In the genomic region with DNA sequence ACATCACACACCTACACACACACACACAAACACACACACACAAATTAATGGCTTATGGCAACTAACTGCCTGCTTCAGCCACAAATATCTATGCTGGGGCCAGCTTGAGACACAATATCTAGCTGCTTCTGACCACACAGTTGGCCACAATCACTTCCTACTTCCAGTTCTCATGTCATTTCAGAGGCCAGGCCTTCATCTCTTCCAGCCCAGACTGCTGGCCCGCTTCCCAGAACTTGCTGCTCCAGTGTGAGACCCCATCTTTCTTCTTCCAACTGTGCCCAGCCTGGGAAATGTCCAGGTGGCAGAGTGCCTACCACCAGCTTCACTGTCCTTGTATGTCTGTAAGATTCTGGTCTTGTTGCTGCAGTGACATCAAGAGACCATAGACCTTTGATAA, we compare ENCODE assay signal across 10 mouse cellular contexts. TPM values are rescaled to one million over a fixed set of nuclear protein-coding genes. Genes with fewer than 3 reads are reported as not detected.
DNase-seq lines count a peak whose midpoint lies in the region; ATAC-seq and TF ChIP-seq lines count a peak whose summit lies in the region.
"Had no signal": no experiment of that assay in that cellular context is flagged by ENCODE, and none has a peak within 500 bp of the region (broad histone marks: within the 10 kb centered on the region; RNA-seq: fewer than 3 reads in every experiment).

No protein-coding gene starts in this region.

- intact Hi-C loops in gastrocnemius, adult 2 months (cut with DNase I): no loop called here
- intact Hi-C loops in gastrocnemius, postnatal 36 days (cut with DNase I): no loop called here

- no peak for TF ChIP-seq EP300 in lung, postnatal 0 days (IDR thresholded peaks at IDR 0.05)

- no peak for TF ChIP-seq CTCF in gastrocnemius, adult 2 months (IDR thresholded peaks at IDR 0.05)
- TF ChIP-seq CTCF in lung, postnatal 0 days (IDR thresholded peaks at IDR 0.05): no peak

- no peak for ATAC-seq in lung, postnatal 0 days
- no peak for ATAC-seq in kidney, embryonic 15.5 days (replicated peaks; ENCODE audit: low FRiP score)
- no peak for ATAC-seq in liver, embryonic 11.5 days (replicated peaks; ENCODE audit: low FRiP score)

- H3K27ac ChIP-seq in gastrocnemius, adult 2 months: no peak overlapping the region
- no peak overlapping the region for H3K27ac ChIP-seq in lung, postnatal 0 days (ENCODE audit: low read length)
- H3K27ac ChIP-seq in kidney, embryonic 15.5 days: no peak overlapping the region
- no peak overlapping the region for H3K27ac ChIP-seq in liver, embryonic 11.5 days (ENCODE audit: low read depth, low read length)
- H3K27ac ChIP-seq: liver, embryonic 15.5 days had no signal

- H3K4me2 ChIP-seq in lung, postnatal 0 days (replicated peaks; ENCODE audit: low read depth, low read length): no peak overlapping the region
- no peak overlapping the region for H3K4me2 ChIP-seq in kidney, embryonic 15.5 days
- no peak overlapping the region for H3K4me2 ChIP-seq in liver, embryonic 11.5 days
- H3K4me2 ChIP-seq: liver, embryonic 15.5 days had no signal

- no peaks in the 10 kb centered on the region for H3K36me3 ChIP-seq in lung, postnatal 0 days (ENCODE audit: insufficient read depth, low read length)
- H3K36me3 ChIP-seq in kidney, embryonic 15.5 days: no peaks in the 10 kb centered on the region
- no peaks in the 10 kb centered on the region for H3K36me3 ChIP-seq in liver, embryonic 11.5 days (ENCODE audit: control insufficient read depth, insufficient read depth, low read length)

- H3K27me3 ChIP-seq in lung, postnatal 0 days (replicated peaks; ENCODE audit: insufficient read depth, low read length): no peaks in the 10 kb centered on the region
- H3K27me3 ChIP-seq in kidney, embryonic 15.5 days: no peaks in the 10 kb centered on the region
- H3K27me3 ChIP-seq in liver, embryonic 11.5 days (replicated peaks; ENCODE audit: control insufficient read depth, insufficient read depth, low read length): no peaks in the 10 kb centered on the region
- H3K27me3 ChIP-seq: liver, embryonic 15.5 days had no signal

- no peaks in the 10 kb centered on the region for H3K9me3 ChIP-seq in lung, postnatal 0 days (ENCODE audit: low read length)
- H3K9me3 ChIP-seq in kidney, embryonic 15.5 days (replicated peaks): no peaks in the 10 kb centered on the region
- H3K9me3 ChIP-seq in liver, embryonic 11.5 days (ENCODE audit: control insufficient read depth, low read length): no peaks in the 10 kb centered on the region
- H3K9me3 ChIP-seq: liver, embryonic 15.5 days had no signal

- H3K4me3 ChIP-seq in gastrocnemius, adult 2 months: no peak overlapping the region
- no peak overlapping the region for H3K4me3 ChIP-seq in lung, postnatal 0 days (ENCODE audit: low read depth, low read length)
- H3K4me3 ChIP-seq in kidney, embryonic 15.5 days (replicated peaks): no peak overlapping the region
- H3K4me3 ChIP-seq in liver, embryonic 11.5 days (ENCODE audit: low read depth, low read length): no peak overlapping the region
- H3K4me3 ChIP-seq: liver, embryonic 15.5 days had no signal

- WGBS in lung, postnatal 0 days: 50% methylated on average over 1 of the region's 1 CpGs
- WGBS in kidney, embryonic 15.5 days: 96% methylated on average over 1 of the region's 1 CpGs
- WGBS in liver, embryonic 11.5 days: 52% methylated on average over 1 of the region's 1 CpGs

- H3K9ac ChIP-seq in lung, postnatal 0 days (replicated peaks; ENCODE audit: low read depth): no peak overlapping the region
- H3K9ac ChIP-seq in kidney, embryonic 15.5 days: no peak overlapping the region
- no peak overlapping the region for H3K9ac ChIP-seq in liver, embryonic 11.5 days (ENCODE audit: low read depth, low read length)
- H3K9ac ChIP-seq: liver, embryonic 15.5 days had no signal

- DNase-seq in gastrocnemius, adult 2 months: peak; percentile 34
- no peak for DNase-seq in gastrocnemius, postnatal 36 days
- peak; percentile 67 for DNase-seq in lung, postnatal 10 days
- no peak for DNase-seq in lung, postnatal 0 days (ENCODE audit: low spot score)
- DNase-seq in cerebellum, postnatal 25 days: peak; percentile 55 to 75
- DNase-seq in layer of hippocampus, postnatal 14 days (ENCODE audit: low spot score in 2 of 2): peak; percentile 49 to 76
- DNase-seq in liver, embryonic 11.5 days (ENCODE audit: low spot score): no peak
- DNase-seq: thymus, adult 2 months had no signal

- H3K4me1 ChIP-seq in lung, postnatal 0 days (ENCODE audit: insufficient read depth, low read depth, low read length): no peaks in the 10 kb centered on the region
- 0 out of 2 replicates have a peak, but pooled peaks cover 2% of the 10 kb centered on the region for H3K4me1 ChIP-seq in kidney, embryonic 15.5 days
- H3K4me1 ChIP-seq in liver, embryonic 11.5 days (replicated peaks; ENCODE audit: control insufficient read depth, insufficient read depth, low read length): no peaks in the 10 kb centered on the region
- H3K4me1 ChIP-seq: liver, embryonic 15.5 days had no signal

RNA-seq across cellular contexts. Expression of a gene that starts 18.7 kb away (rescaled TPM):
- 10 to 100 TPM; 44.7 to 57.0 TPM for total RNA-seq in gastrocnemius, adult 2 months (2021)
- 10 to 100 TPM; 33.9 to 41.5 TPM for total RNA-seq in gastrocnemius, postnatal 36 days (2021)
- 46.8 and 48.3 TPM in 2 replicates for polyA plus RNA-seq in lung, postnatal 0 days (2015; fragmentation: Nextera tagmentation; extraction: Ambion mirVana)
- 10 to 100 TPM; 24.2 to 24.7 TPM for total RNA-seq in layer of hippocampus, postnatal 14 days (2021)
- polyA plus RNA-seq in kidney, embryonic 15.5 days (2015; fragmentation: Nextera tagmentation; extraction: Ambion mirVana): 29.5 and 32.5 TPM in 2 replicates
- polyA plus RNA-seq in liver, embryonic 11.5 days (2014; fragmentation: Nextera tagmentation; extraction: Ambion mirVana): 43.1 and 49.7 TPM in 2 replicates

RNA-seq across cellular contexts. Expression of a gene that starts 28.7 kb away (rescaled TPM):
- total RNA-seq in gastrocnemius, adult 2 months (2021): under 1 TPM; 0.15 to 0.67 TPM
- total RNA-seq in gastrocnemius, postnatal 36 days (2021): under 1 TPM; 0.12 to 0.31 TPM
- 0.04 and 0.08 TPM in 2 replicates for polyA plus RNA-seq in lung, postnatal 0 days (2015; fragmentation: Nextera tagmentation; extraction: Ambion mirVana)
- under 1 TPM; 0.35 to 0.52 TPM for total RNA-seq in layer of hippocampus, postnatal 14 days (2021)
- polyA plus RNA-seq in kidney, embryonic 15.5 days (2015; fragmentation: Nextera tagmentation; extraction: Ambion mirVana): 0.14 and 0.15 TPM in 2 replicates
- polyA plus RNA-seq in liver, embryonic 11.5 days (2014; fragmentation: Nextera tagmentation; extraction: Ambion mirVana): 0.11 and 0.21 TPM in 2 replicates

RNA-seq across cellular contexts. Expression of a gene that starts 39.3 kb away (rescaled TPM):
- total RNA-seq in gastrocnemius, adult 2 months (2021): 1 to 10 TPM; 3.4 to 6.0 TPM
- total RNA-seq in gastrocnemius, postnatal 36 days (2021): 1 to 10 TPM; 2.8 to 4.7 TPM
- polyA plus RNA-seq in lung, postnatal 0 days (2015; fragmentation: Nextera tagmentation; extraction: Ambion mirVana): 8.7 and 9.1 TPM in 2 replicates
- 1 to 10 TPM; 4.7 to 7.1 TPM for total RNA-seq in layer of hippocampus, postnatal 14 days (2021)
- polyA plus RNA-seq in kidney, embryonic 15.5 days (2015; fragmentation: Nextera tagmentation; extraction: Ambion mirVana): 6.3 and 6.7 TPM in 2 replicates
- polyA plus RNA-seq in liver, embryonic 11.5 days (2014; fragmentation: Nextera tagmentation; extraction: Ambion mirVana): 6.5 and 7.4 TPM in 2 replicates

RNA-seq across cellular contexts. Expression of a gene that starts 58.0 kb away (rescaled TPM):
- 10 to 100 TPM; 15.4 to 47.2 TPM for total RNA-seq in gastrocnemius, adult 2 months (2021)
- 10 to 100 TPM; 14.5 to 16.5 TPM for total RNA-seq in gastrocnemius, postnatal 36 days (2021)
- 5.1 and 5.2 TPM in 2 replicates for polyA plus RNA-seq in lung, postnatal 0 days (2015; fragmentation: Nextera tagmentation; extraction: Ambion mirVana)
- total RNA-seq in layer of hippocampus, postnatal 14 days (2021): 1 to 10 TPM; 3.4 to 3.7 TPM
- 3.9 and 5.0 TPM in 2 replicates for polyA plus RNA-seq in kidney, embryonic 15.5 days (2015; fragmentation: Nextera tagmentation; extraction: Ambion mirVana)
- polyA plus RNA-seq in liver, embryonic 11.5 days (2014; fragmentation: Nextera tagmentation; extraction: Ambion mirVana): 2.5 and 3.4 TPM in 2 replicates

Comparison
In these comparisons a context has a peak if more than half of its experiments do, and no peak if none do; other contexts are left out.
1. DNase-seq: peak in gastrocnemius, adult 2 months (single experiment), lung, postnatal 10 days (single experiment), cerebellum, postnatal 25 days (2 of 2) and layer of hippocampus, postnatal 14 days (2 of 2); none in gastrocnemius, postnatal 36 days (0 of 2), lung, postnatal 0 days (single experiment) and liver, embryonic 11.5 days (single experiment).